Mouse (Mus musculus): ENCODE results near the gene Cabp4.

GRCm38 (mm10) chr19:4094348-4094747, 49.5 kb downstream of the Cabp4 start:
- TF ChIP-seq GATA1 (IDR thresholded peaks at IDR 0.05; ENCODE audit: low read length) = no peak
- no peak for TF ChIP-seq TAL1 (IDR thresholded peaks at IDR 0.05; ENCODE audit: low read length)
